Mouse (Mus musculus) hindbrain, embryonic 11.5 days (tissue): Measurements from ENCODE around the gene Olfr686. TPM values are rescaled to one million over a fixed set of nuclear protein-coding genes. Genes with fewer than 3 reads are reported as not detected.
A peak's percentile ranks its signal among the peaks of the same experiment; 100 is the strongest.

Source experiments
- ATAC-seq: fragments of 200-750 bp; cut with Nextera tagmentation; 2 replicates; pipeline ENCODE4 v1.8.0; 2017; ENCODE audit warnings: mild to moderate bottlenecking, moderate TSS enrichment, moderate library complexity; ENCODE audit not compliant: low FRiP score
- DNase-seq: peaks from one replicate; pipeline ENCODE4 v3.0.0-alpha.2; 2015; ENCODE audit warnings: low spot score
- H3K27ac ChIP-seq: fragments of 300-500 bp; sonication (generic); 2 replicates; pipeline ENCODE4 v1.5.1; 2014; ENCODE audit warnings: mild to moderate bottlenecking, low read depth, low read length
- H3K27me3 ChIP-seq: fragments of 300-500 bp; sonication (generic); 2 replicates; pipeline ENCODE4 v1.6.1; 2014; ENCODE audit warnings: mild to moderate bottlenecking, low read length, moderate library complexity, mixed read lengths; ENCODE audit not compliant: control insufficient read depth, insufficient read depth
- H3K36me3 ChIP-seq: fragments of 300-500 bp; sonication (generic); 2 replicates; pipeline ENCODE4 v1.6.1; 2014; ENCODE audit warnings: mild to moderate bottlenecking, low read length, moderate library complexity, mixed read lengths; ENCODE audit not compliant: control insufficient read depth, insufficient read depth
- H3K4me1 ChIP-seq: fragments of 300-500 bp; sonication (generic); replicated peaks from 2 replicates; pipeline ENCODE4 v1.6.1; 2014; ENCODE audit warnings: low read length, mixed read lengths; ENCODE audit not compliant: control insufficient read depth, insufficient read depth
- H3K4me2 ChIP-seq: fragments of 300-500 bp; sonication (generic); replicated peaks from 2 replicates; pipeline ENCODE4 v1.6.1; 2014; ENCODE audit warnings: mild to moderate bottlenecking, low read depth, low read length
- H3K4me3 ChIP-seq: fragments of 300-500 bp; sonication (generic); 2 replicates; pipeline ENCODE4 v1.5.1; 2014; ENCODE audit warnings: low read depth, low read length
- H3K9ac ChIP-seq: fragments of 300-500 bp; sonication (generic); 2 replicates; pipeline ENCODE4 v1.6.1; 2014; ENCODE audit warnings: low read depth, low read length
- H3K9me3 ChIP-seq: fragments of 300-500 bp; sonication (generic); 2 replicates; pipeline ENCODE4 v1.6.1; 2016; ENCODE audit warnings: low read length; ENCODE audit not compliant: control insufficient read depth
- WGBS: fragments of 180-500 bp; shearing (Covaris S2); extraction: QIAGEN DNeasy Blood & Tissue Kit; methylation state at CpG from one replicate; pipeline ENCODE4 v1.1.7; 2014; 5-methylcytosine and 5-hydroxymethylcytosine counted together
- polyA plus RNA-seq: library from polyadenylated mRNA; unstranded; fragments of >200 nt; fragmentation: Nextera tagmentation; extraction: Ambion mirVana; gene quantifications from 2 replicates; pipeline ENCODE4 v1.2.1, GENCODE M21; 2014

Gene Olfr686
- polyA plus RNA-seq, 1 experiment from 2014 or later = not detected

GRCm38 (mm10) chr7:105214761-105215160 lies 7.5 kb upstream of the Olfr686 start:
- no peak overlapping the region for H3K4me2 ChIP-seq
- H3K9ac ChIP-seq = no peak overlapping the region
- H3K27me3 ChIP-seq = no peaks in the 10 kb centered on the region
- WGBS = 63% methylated on average over 1 of the region's 1 CpGs
- ATAC-seq (no peak), DNase-seq (no peak)
- no peaks in the 10 kb centered on the region for H3K9me3 ChIP-seq
- H3K4me3 ChIP-seq = no peak overlapping the region
- no peaks in the 10 kb centered on the region for H3K36me3 ChIP-seq
- H3K4me1 ChIP-seq = no peaks in the 10 kb centered on the region
- H3K27ac ChIP-seq = no peak overlapping the region

DNA sequence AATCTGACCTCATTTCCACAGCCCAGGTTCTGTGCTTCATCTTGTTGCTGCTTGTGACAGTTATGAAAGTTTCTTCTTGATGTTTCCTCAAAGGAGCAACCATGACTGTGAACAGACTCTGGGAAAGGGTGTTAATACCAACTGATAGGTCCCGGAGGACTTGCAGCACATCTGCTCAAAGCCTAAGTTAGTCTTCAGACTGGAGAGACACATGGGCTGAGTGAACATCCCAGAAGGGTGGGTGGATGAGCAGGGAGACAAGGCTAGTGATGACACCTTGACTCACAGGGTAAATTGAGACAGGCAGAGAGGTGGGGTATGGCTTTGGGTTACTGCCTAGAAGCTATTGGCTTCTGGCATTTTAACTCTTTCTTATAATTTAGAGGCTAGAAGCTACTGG lies 21.4 kb downstream of the Olfr686 start, which contains the start of gene Olfr685:
Olfr685 (minus strand) TSS at position 101 of the 400 bp plus-strand sequence.
- H3K36me3 ChIP-seq = no peaks in the 10 kb centered on the region

GRCm38 (mm10) chr7:105170773-105171172 lies 36.5 kb downstream of the Olfr686 start:
- ATAC-seq = no peak
- no peaks in the 10 kb centered on the region for H3K9me3 ChIP-seq
- no peaks in the 10 kb centered on the region for H3K27me3 ChIP-seq
- no peak overlapping the region for H3K27ac ChIP-seq
- H3K9ac ChIP-seq = no peak overlapping the region
- H3K4me2 ChIP-seq = no peak overlapping the region
- 59% methylated on average over 4 of the region's 4 CpGs for WGBS
- peak; percentile 6 for DNase-seq
- no peaks in the 10 kb centered on the region for H3K4me1 ChIP-seq
- no peak overlapping the region for H3K4me3 ChIP-seq
- no peaks in the 10 kb centered on the region for H3K36me3 ChIP-seq

More for the DNA sequence above, 21.4 kb downstream of the Olfr686 start, which contains the start of gene Olfr685:
- Histone ChIP-seq H3K4me3 (no peak within 1 kb of the TSS), H3K27ac (no peak within 1 kb of the TSS), H3K9ac (no peak within 1 kb of the TSS), H3K27me3 (no peaks in the 10 kb centered on the region), H3K4me2 (no peak within 1 kb of the TSS), H3K9me3 (no peaks in the 10 kb centered on the region), H3K4me1 (no peaks in the 10 kb centered on the region)
- WGBS = 95% methylated on average over 1 of the region's 1 CpGs
- no peak for DNase-seq
- ATAC-seq = no peak

DNA sequence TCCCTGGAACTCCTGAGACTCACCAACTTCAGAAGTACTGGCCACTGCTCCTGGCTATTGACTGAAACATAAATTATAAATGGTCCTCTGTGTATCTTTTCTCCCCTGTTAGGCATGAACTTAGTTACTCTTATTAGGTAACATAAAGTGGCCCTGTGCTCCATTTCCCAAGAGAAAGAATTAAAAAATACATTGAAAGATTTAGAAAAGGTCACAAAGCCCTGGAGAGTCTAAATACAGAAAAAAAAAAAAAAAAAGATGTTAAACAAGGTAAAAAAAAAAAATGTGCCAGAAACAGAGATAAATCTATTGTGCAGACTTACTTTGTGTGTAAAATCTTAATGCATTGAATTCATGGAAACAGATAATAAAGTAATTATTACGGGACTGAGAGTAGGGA lies 43.7 kb downstream of the Olfr686 start, which contains the start of gene Olfr684:
Olfr684 (minus strand) TSS at position 101 of the 400 bp plus-strand sequence.
- Histone ChIP-seq H3K4me3 (no peak within 1 kb of the TSS), H3K9me3 (no peaks in the 10 kb centered on the region)

More for the DNA sequence above, 43.7 kb downstream of the Olfr686 start, which contains the start of gene Olfr684:
- Histone ChIP-seq H3K4me2 (no peak within 1 kb of the TSS), H3K9ac (no peak within 1 kb of the TSS), H3K4me1 (no peaks in the 10 kb centered on the region), H3K27ac (no peak within 1 kb of the TSS), H3K27me3 (no peaks in the 10 kb centered on the region), H3K36me3 (no peaks in the 10 kb centered on the region)
- DNase-seq = no peak
- ATAC-seq = no peak
- 67% methylated on average over 1 of the region's 1 CpGs for WGBS

Other genes with a start within 250 kb of the Olfr686 start
- gene Olfr670, start 244.9 kb downstream of the Olfr686 start, polyA plus RNA-seq = not detected in 2 replicates
- not detected in 2 replicates for gene Olfr671, start 228.4 kb downstream of the Olfr686 start, polyA plus RNA-seq
- gene Olfr672, start 205.5 kb downstream of the Olfr686 start, polyA plus RNA-seq = not detected in 2 replicates
- gene Olfr675, start 179.0 kb downstream of the Olfr686 start, polyA plus RNA-seq = not detected in 2 replicates
- not detected in 2 replicates for gene Olfr676, start 174.8 kb downstream of the Olfr686 start, polyA plus RNA-seq
- not detected in 2 replicates for gene Olfr677, start 156.1 kb downstream of the Olfr686 start, polyA plus RNA-seq
- not detected in 2 replicates for gene Olfr678, start 143.0 kb downstream of the Olfr686 start, polyA plus RNA-seq
- not detected in 2 replicates for gene Olfr679, start 126.3 kb downstream of the Olfr686 start, polyA plus RNA-seq
- gene Olfr680-ps1, start 114.7 kb downstream of the Olfr686 start, polyA plus RNA-seq = not detected in 2 replicates
- not detected in 2 replicates for gene Olfr681, start 90.6 kb downstream of the Olfr686 start, polyA plus RNA-seq
- not detected in 2 replicates for gene Olfr683, start 60.5 kb downstream of the Olfr686 start, polyA plus RNA-seq
- 0.06 TPM in 1 of 2 replicates, not detected in the other for gene Olfr684, start 43.8 kb downstream of the Olfr686 start, polyA plus RNA-seq
- gene Olfr685, start 21.5 kb downstream of the Olfr686 start, polyA plus RNA-seq = not detected in 2 replicates
- not detected in 2 replicates for gene Olfr688, start 80.6 kb upstream of the Olfr686 start, polyA plus RNA-seq
- not detected in 2 replicates for gene Olfr689, start 103.7 kb upstream of the Olfr686 start, polyA plus RNA-seq
- not detected in 2 replicates for gene Olfr690, start 126.6 kb upstream of the Olfr686 start, polyA plus RNA-seq
- gene Olfr691, start 134.8 kb upstream of the Olfr686 start, polyA plus RNA-seq = 0.39 TPM in 1 of 2 replicates, not detected in the other
- not detected in 2 replicates for gene Olfr692, start 160.7 kb upstream of the Olfr686 start, polyA plus RNA-seq
- gene Gm5901, start 167.6 kb upstream of the Olfr686 start, polyA plus RNA-seq = not detected in 2 replicates
- gene Fam160a2, start 192.6 kb upstream of the Olfr686 start, polyA plus RNA-seq = 27.6 and 33.9 TPM in 2 replicates
- 0.15 TPM in 1 of 2 replicates, not detected in the other for gene Cnga4, start 197.1 kb upstream of the Olfr686 start, polyA plus RNA-seq
- 0.13 and 0.17 TPM in 2 replicates for gene Cckbr, start 218.2 kb upstream of the Olfr686 start, polyA plus RNA-seq